Mouse (Mus musculus) hindbrain, embryonic 10.5 days (tissue): Measurements from ENCODE around the gene Fat4. TPM values are rescaled to one million over a fixed set of nuclear protein-coding genes. Genes with fewer than 3 reads are reported as not detected.

ENCODE experiments used
- DNase-seq: peaks from one replicate; pipeline ENCODE4 v3.0.0-alpha.2; 2017; ENCODE audit warnings: low spot score
- H3K27ac ChIP-seq: fragments of 300-500 bp; sonication (generic); 2 replicates; pipeline ENCODE4 v1.5.1; 2016; ENCODE audit warnings: mild to moderate bottlenecking, moderate library complexity
- H3K27me3 ChIP-seq: fragments of 300-500 bp; sonication (generic); 2 replicates; pipeline ENCODE4 v1.6.1; 2016; ENCODE audit warnings: mild to moderate bottlenecking; ENCODE audit not compliant: poor library complexity, insufficient read depth, severe bottlenecking
- H3K36me3 ChIP-seq: fragments of 300-500 bp; sonication (generic); 2 replicates; pipeline ENCODE4 v1.6.1; 2016; ENCODE audit warnings: mild to moderate bottlenecking, moderate library complexity
- H3K4me1 ChIP-seq: fragments of 300-500 bp; sonication (generic); replicated peaks from 2 replicates; pipeline ENCODE4 v1.6.1; 2016; ENCODE audit warnings: mild to moderate bottlenecking
- H3K4me3 ChIP-seq: fragments of 300-500 bp; sonication (generic); 2 replicates; pipeline ENCODE4 v1.5.1; 2016; ENCODE audit warnings: mild to moderate bottlenecking, moderate library complexity
- H3K9me3 ChIP-seq: fragments of 300-500 bp; sonication (generic); 2 replicates; pipeline ENCODE4 v1.6.1; 2016; ENCODE audit warnings: mild to moderate bottlenecking, moderate library complexity
- WGBS: fragments of 180-500 bp; shearing (Covaris S2); methylation state at CpG from one replicate; pipeline ENCODE4 v1.1.7; 2016; 5-methylcytosine and 5-hydroxymethylcytosine counted together
- polyA plus RNA-seq: library from polyadenylated mRNA; unstranded; fragments of >200 nt; fragmentation: Nextera tagmentation; extraction: Ambion mirVana; gene quantifications from 2 replicates; pipeline ENCODE4 v1.2.1, GENCODE M21; 2016

The Fat4 gene
- polyA plus RNA-seq, 1 experiment from 2014 or later, result 10.3 TPM

DNA sequence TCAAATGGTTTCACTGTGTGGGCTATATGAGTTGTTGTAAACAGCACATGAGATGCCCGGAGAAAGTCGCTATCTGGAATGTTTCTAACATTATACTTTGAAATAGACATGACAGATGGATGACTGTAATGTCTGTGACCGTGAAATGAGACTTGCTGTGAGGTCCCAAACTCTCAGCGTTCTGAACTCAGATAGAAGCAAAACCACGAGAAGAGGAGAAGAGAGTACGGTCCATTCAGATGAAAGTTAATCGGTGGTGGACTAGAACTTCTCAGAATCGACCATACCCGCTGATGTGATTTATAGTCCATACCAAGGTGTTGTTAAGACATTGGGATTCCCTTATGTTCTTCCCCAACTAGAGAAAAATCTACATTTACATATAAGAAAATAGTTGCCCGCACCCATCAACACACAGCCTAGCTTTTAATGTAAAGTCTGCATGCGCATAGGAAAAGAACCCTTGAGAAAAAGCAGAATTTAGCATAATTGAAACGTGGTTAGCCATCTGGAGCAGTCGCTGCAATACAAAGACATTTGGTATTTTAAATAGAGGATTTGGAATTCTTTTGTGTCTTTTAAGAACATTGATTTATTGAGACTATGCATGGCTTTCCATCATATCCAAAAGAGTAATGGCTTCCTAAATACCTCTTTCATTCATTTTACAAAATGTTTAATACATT lies 21.8 kb downstream of the Fat4 start:
- WGBS, result 49% methylated on average over 13 of the region's 13 CpGs
- H3K9me3 ChIP-seq, result no peaks in the 10 kb centered on the region
- peaks cover 5% of the 10 kb centered on the region; the same call in 1 of the 2 replicates for H3K36me3 ChIP-seq
- H3K4me3 ChIP-seq, result peak overlapping the region; percentile 34
- peak overlapping the region; percentile 85 for H3K27ac ChIP-seq
- H3K4me1 ChIP-seq, result peaks cover 57% of the 10 kb centered on the region
- H3K27me3 ChIP-seq, result no peaks in the 10 kb centered on the region
- DNase-seq, result no peak

DNA sequence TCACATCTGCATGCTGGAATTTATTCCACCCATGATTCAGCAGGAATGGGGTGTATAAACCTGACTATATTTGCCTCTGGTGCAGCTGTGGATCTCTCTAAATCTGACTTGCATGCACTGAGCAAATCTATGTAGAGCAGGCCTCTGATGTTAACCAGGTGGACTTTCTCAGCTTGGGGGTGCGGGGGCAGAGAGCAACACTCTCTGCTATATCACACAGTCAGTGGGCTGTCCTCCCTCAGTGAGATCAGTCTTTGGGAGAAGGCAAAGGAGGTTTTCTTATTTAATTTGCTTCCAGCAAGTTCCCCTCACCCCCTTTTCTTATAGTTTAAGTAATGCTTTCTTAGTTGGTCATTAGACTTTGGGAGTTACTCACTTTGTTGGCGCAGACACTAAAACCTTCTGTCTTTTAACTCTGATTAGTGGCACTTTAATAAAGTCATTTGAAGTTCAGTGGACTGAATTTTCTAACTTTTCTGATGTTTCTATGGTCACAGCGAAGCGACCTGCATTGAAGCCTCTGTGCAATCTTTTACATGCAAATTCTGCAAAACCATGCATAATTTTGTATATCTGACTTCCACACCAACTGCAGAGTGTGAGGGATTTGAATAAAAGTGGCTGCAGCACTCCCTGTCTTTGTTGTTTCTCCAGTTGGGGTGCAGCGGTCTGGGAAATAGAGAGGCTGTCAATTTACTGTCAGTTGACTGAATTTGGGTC lies 26.2 kb downstream of the Fat4 start:
- Histone ChIP-seq H3K36me3 (no peaks in the 10 kb centered on the region), H3K4me3 (0 out of 2 replicates have a peak overlapping the region, but pooled peaks have one; percentile 13), H3K27ac (0 out of 2 replicates have a peak overlapping the region, but pooled peaks have one; percentile 37), H3K4me1 (peaks cover 46% of the 10 kb centered on the region), H3K27me3 (no peaks in the 10 kb centered on the region), H3K9me3 (no peaks in the 10 kb centered on the region)
- DNase-seq, result no peak
- 32% methylated on average over 5 of the region's 5 CpGs for WGBS

DNA sequence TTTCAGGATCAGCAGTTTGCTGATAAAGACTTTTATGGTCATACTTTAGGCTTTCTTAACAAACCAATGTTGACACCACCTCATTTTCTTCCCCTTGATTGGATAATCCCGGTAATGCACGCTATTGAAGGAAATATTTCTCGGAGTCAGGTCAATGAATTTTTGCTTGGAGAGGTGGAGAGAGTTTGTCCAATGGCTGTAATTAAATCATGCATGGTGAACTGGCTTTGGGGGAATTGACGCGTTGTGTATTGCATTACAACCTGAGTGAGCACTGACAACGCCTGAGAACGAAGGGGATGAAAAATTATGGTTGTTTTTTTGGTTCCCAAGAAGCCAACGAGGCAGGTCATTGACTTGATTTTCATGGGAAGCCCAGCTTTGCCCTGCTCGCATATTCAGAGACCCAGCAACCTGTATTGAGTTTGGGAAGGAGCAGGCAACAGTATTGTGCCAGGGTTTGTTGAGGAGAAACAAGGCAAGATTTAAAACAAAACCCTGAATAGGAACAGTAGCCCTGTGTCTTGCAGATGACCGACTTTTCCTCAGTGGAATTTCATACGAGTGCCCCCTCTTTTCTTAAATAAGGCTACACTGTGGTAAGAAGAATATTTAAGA lies 26.9 kb downstream of the Fat4 start:
- H3K4me1 ChIP-seq, result peaks cover 39% of the 10 kb centered on the region
- DNase-seq, result no peak
- H3K36me3 ChIP-seq, result no peaks in the 10 kb centered on the region
- WGBS, result 40% methylated on average over 11 of the region's 11 CpGs
- H3K9me3 ChIP-seq, result no peaks in the 10 kb centered on the region
- peak overlapping the region; percentile 53 for H3K27ac ChIP-seq
- H3K4me3 ChIP-seq, result 0 out of 2 replicates have a peak overlapping the region, but pooled peaks have one; percentile 13
- H3K27me3 ChIP-seq, result no peaks in the 10 kb centered on the region

DNA sequence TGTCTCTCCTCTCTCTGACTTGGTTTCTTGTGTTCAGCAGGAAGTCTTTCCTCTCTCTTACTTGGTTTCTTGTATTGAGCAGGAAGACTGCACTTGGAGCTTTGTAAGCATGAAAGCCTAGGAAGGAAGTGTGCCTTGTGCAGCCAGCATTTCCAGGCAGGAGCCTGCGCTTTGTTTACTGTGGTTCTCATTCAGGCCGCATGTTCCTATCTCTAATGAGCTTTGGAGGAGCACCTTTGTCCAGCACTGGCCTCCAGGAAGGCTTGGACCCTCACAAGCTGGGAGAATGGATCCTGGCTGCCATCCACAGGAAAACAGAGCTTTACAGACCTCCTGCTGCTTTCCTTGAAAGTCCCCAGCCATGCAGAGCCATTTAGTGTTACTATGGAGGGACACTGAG lies 32.2 kb downstream of the Fat4 start:
- Histone ChIP-seq H3K4me3 (no peak overlapping the region), H3K36me3 (no peaks in the 10 kb centered on the region; the same call in 1 of the 2 replicates), H3K27me3 (no peaks in the 10 kb centered on the region), H3K9me3 (no peaks in the 10 kb centered on the region), H3K4me1 (peaks cover 11% of the 10 kb centered on the region), H3K27ac (peak overlapping the region; percentile 6; the same call in 1 of the 2 replicates)
- WGBS, result 75% methylated on average over 2 of the region's 2 CpGs
- no peak for DNase-seq

DNA sequence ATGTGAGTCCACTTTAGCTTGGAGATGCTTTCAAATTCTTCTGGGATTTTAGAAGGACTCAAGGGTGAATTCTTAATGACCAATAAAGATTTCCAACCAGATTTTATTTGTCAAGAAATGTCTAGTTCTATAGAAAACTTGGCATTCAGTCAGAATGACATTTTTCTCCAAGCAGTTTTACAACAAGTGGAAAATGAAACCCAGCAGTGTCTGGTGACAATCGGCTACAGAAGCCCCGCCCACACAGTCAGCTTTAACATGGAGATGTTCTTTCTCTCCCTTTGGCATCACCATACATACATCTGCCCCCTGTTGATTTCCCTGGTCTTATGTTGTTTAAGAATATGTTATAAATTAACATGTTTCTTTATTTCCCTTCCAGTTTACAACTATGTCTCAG lies 34.3 kb downstream of the Fat4 start:
- no peak for DNase-seq
- no peaks in the 10 kb centered on the region for H3K9me3 ChIP-seq
- H3K36me3 ChIP-seq, result peaks cover 5% of the 10 kb centered on the region; the same call in 1 of the 2 replicates
- 85% methylated on average over 2 of the region's 2 CpGs for WGBS
- H3K4me1 ChIP-seq, result peaks cover 6% of the 10 kb centered on the region; the same call in 1 of the 2 replicates
- no peak overlapping the region for H3K4me3 ChIP-seq
- H3K27ac ChIP-seq, result no peak overlapping the region
- no peaks in the 10 kb centered on the region for H3K27me3 ChIP-seq

DNA sequence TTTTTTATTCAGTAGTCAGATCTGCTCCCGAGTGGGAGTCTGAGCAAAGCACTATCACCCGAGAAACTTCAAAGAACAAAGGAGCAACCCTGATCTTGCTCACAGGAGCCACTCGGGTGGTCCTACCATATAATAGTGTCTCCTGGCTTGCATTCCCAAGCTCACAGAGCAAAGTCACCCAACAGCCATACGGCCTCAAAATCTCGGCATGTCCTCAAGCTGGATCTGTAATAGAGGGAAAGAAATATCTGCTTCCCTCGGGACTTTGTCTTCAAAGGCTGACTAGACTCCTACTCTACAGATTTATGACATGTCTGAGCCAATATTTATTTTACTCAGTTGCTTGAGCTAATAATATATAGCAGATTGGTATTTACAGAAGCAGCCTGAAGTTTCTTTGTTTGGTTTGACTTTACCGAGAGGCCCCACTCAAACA lies 36.5 kb downstream of the Fat4 start:
- Histone ChIP-seq H3K9me3 (no peaks in the 10 kb centered on the region), H3K27ac (no peak overlapping the region), H3K27me3 (no peaks in the 10 kb centered on the region), H3K4me1 (peaks cover 6% of the 10 kb centered on the region; the same call in 1 of the 2 replicates), H3K4me3 (no peak overlapping the region), H3K36me3 (peaks cover 12% of the 10 kb centered on the region; the same call in 1 of the 2 replicates)
- DNase-seq, result no peak
- WGBS, result 83% methylated on average over 7 of the region's 7 CpGs

DNA sequence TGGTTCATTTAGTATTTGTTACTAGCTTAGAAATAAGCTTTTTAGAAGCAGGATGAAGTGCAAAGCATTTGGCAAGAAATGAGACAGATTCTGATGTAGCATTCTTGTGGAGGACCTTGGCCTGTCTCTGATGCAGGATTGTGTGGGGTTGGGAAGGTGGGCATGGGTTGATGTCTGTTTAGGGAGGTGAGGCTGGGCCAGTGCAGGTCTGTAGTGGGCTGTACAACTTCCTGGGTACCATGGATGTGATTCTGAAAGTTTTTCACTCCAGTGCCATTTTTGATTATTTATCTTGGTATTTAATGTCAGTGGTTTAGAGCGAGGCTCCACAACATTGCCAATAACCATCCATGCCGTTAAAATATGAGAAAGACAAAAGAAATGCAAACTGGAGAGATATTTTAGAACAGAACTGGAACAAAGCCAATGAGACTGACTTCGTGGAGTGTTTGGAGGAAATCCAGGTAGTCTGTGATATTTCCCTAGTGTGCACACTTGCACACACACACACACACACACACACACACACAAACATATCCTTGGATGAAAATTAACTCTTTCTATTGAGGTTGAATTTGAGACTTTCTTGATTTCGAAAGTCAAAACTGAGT lies 41.4 kb downstream of the Fat4 start:
- H3K27me3 ChIP-seq, result no peaks in the 10 kb centered on the region
- no peak overlapping the region for H3K4me3 ChIP-seq
- no peak overlapping the region for H3K27ac ChIP-seq
- DNase-seq, result no peak
- peaks cover 20% of the 10 kb centered on the region; the same call in 1 of the 2 replicates for H3K36me3 ChIP-seq
- H3K4me1 ChIP-seq, result no peaks in the 10 kb centered on the region
- WGBS, result 95% methylated on average over 4 of the region's 4 CpGs
- H3K9me3 ChIP-seq, result no peaks in the 10 kb centered on the region

DNA sequence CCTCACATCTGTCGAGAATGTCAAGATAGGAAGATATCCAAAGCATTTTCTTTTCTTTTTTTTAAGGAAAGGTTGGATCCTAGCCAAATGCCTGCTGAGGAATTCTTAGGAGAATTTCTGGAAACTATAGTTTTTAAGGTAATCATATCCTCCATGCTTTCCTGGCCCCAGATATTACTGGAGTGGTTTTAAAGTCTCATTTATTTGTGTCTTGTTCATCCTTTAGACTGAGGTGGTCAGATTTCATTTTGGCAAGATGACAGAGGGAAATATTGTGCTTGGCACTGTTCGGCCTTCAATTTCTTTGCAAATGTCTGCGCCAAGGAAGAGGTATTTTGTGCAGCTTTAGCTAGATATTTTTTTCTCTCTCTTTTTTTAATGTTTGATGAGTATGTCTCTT lies 42.0 kb downstream of the Fat4 start:
- no peaks in the 10 kb centered on the region for H3K9me3 ChIP-seq
- peaks cover 20% of the 10 kb centered on the region; the same call in 1 of the 2 replicates for H3K36me3 ChIP-seq
- no peak for DNase-seq
- H3K4me3 ChIP-seq, result no peak overlapping the region
- no peak overlapping the region for H3K27ac ChIP-seq
- H3K27me3 ChIP-seq, result no peaks in the 10 kb centered on the region
- 93% methylated on average over 3 of the region's 3 CpGs for WGBS
- H3K4me1 ChIP-seq, result no peaks in the 10 kb centered on the region

DNA sequence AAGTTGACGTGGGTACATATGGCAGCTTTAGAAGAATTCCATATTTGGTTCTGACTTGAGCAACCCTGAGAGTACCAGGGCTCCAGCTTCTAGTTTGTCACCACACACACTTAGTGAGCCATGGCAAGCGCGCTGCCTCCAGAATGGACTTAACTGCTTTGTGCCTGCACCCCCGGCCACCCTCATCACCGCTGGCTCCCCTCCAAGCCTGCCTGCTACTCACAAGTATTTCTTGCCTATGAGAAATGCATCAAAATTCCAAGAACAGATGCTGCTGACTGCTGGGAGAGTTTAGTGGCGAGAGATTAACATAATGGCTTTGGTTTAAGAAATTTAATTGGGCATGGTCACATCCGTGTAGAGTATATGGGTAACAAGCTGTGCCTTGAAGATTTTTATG lies 48.0 kb downstream of the Fat4 start:
- 0 out of 2 replicates have a peak, but pooled peaks cover 2% of the 10 kb centered on the region for H3K36me3 ChIP-seq
- 88% methylated on average over 7 of the region's 7 CpGs for WGBS
- no peak for DNase-seq

DNA sequence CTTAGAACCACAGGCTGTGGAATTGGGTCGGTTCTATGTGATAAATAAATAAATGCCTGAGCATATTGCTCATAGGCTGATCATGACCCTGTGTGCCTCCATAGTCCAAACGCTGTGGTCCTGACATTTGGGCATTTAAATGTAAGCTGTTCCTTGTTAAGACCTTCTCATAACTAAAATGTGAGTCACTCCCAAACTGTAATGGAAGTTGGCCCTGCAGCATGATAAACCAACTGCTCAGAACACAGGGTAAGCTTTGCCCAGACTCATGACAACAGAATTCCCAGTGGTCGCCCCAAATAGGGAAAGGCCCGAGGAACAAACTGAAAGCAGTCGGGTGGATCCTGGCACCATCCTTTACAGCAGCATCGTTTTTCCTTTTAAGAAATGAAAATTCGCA lies 49.7 kb downstream of the Fat4 start:
- Histone ChIP-seq H3K4me3 (no peak overlapping the region), H3K27me3 (no peaks in the 10 kb centered on the region), H3K36me3 (0 out of 2 replicates have a peak, but pooled peaks cover 2% of the 10 kb centered on the region), H3K27ac (no peak overlapping the region), H3K9me3 (no peaks in the 10 kb centered on the region), H3K4me1 (peaks cover 22% of the 10 kb centered on the region)
- no peak for DNase-seq
- WGBS, result 90% methylated on average over 7 of the region's 7 CpGs

More for the DNA sequence above, 48.0 kb downstream of the Fat4 start:
- H3K27ac ChIP-seq, result no peak overlapping the region
- peaks cover 17% of the 10 kb centered on the region for H3K4me1 ChIP-seq
- H3K27me3 ChIP-seq, result no peaks in the 10 kb centered on the region
- H3K9me3 ChIP-seq, result no peaks in the 10 kb centered on the region
- no peak overlapping the region for H3K4me3 ChIP-seq

DNA sequence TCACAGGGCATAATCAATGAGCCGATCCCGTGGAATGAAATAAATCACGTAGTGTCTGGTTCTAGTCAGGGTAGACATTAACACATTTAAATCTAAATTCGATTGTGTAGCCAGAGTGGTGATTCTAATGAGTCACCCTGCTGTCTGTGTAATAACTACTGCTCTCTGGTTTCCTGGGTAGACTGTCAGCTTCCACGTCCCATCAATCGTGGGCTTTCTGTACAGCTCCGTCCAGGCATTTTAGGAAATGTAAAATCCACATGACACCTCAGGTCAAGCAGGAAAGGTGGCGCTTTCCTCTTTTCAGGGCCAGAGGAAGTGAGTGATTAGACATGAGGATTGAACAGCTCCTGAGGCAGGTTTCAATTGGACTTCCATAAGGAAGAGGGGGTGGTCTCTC lies 50.4 kb downstream of the Fat4 start:
- H3K4me3 ChIP-seq, result no peak overlapping the region
- DNase-seq, result no peak
- H3K27me3 ChIP-seq, result no peaks in the 10 kb centered on the region
- H3K9me3 ChIP-seq, result no peaks in the 10 kb centered on the region
- H3K27ac ChIP-seq, result no peak overlapping the region
- peaks cover 22% of the 10 kb centered on the region for H3K4me1 ChIP-seq
- 81% methylated on average over 8 of the region's 8 CpGs for WGBS
- H3K36me3 ChIP-seq, result peaks cover 8% of the 10 kb centered on the region

DNA sequence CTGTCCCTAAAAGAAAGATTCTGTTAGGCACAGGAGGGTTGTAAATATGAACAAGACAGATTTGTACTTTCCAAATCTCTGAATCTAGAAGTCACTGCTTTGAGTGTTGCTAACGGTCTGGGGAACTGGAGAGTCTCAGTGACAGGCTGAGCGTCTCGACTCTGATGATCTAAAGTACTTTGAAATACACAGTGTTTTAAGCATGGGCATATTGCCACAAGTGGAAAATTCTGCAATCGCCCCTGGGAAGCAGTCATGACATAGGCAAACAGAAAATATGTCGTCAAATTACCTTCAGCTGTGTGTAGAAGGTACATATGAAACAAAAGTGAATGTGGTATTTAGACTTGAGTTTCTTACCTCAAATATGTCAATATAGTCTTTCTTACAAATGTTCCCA lies 51.4 kb downstream of the Fat4 start:
- no peak for DNase-seq
- Histone ChIP-seq H3K27me3 (no peaks in the 10 kb centered on the region), H3K27ac (no peak overlapping the region), H3K36me3 (peaks cover 18% of the 10 kb centered on the region), H3K4me1 (peaks cover 22% of the 10 kb centered on the region), H3K4me3 (no peak overlapping the region), H3K9me3 (no peaks in the 10 kb centered on the region)
- 85% methylated on average over 5 of the region's 5 CpGs for WGBS
